Mouse (Mus musculus): ENCODE measurements at regions not wholly inside any gene's neighbourhood (a gene's known extent, or its start where the extent isn't known, plus 50 kb on each side); places are given as distances from the start of the nearest gene placed in this dataset.

DNA sequence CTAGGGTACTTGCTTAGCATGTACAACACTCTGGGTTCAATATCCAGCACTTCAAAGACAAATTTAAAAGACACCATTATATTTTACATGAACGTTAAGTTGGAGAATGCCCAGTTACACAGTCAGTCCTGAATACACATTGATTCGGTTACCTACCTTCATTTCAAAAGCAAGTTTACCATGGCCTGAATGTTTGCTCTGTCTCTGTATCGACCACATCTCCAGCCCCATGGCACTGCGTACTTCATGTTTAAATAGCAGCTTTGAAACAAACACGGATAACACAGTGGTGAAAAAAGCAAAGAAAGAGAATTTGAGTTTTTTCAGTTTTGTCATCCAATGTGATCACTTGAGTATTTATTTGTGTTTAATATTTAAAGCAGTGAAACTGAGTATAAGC is 254.1 kb upstream of the Plxna2 start:
- H3K4me1 ChIP-seq (replicated peaks; ENCODE audit: low read depth, low read length): no peaks in the 10 kb centered on the region
- no peak overlapping the region for H3K4me3 ChIP-seq (replicated peaks; ENCODE audit: low read length)
- no peak for TF ChIP-seq NANOG (IDR thresholded peaks at IDR 0.05; ENCODE audit: borderline replicate concordance, low read length)
- no peak for TF ChIP-seq POU5F1 (IDR thresholded peaks at IDR 0.05; ENCODE audit: borderline replicate concordance, low read length)
- TF ChIP-seq CTCF (conservative IDR thresholded peaks at IDR 0.05; ENCODE audit: low read length): no peak
- H3K36me3 ChIP-seq (ENCODE audit: insufficient read depth, low read length): no peaks in the 10 kb centered on the region
- no peaks in the 10 kb centered on the region for H3K9me3 ChIP-seq (ENCODE audit: low read length)
- H3K27me3 ChIP-seq (ENCODE audit: insufficient read depth, low read length): no peaks in the 10 kb centered on the region

DNA sequence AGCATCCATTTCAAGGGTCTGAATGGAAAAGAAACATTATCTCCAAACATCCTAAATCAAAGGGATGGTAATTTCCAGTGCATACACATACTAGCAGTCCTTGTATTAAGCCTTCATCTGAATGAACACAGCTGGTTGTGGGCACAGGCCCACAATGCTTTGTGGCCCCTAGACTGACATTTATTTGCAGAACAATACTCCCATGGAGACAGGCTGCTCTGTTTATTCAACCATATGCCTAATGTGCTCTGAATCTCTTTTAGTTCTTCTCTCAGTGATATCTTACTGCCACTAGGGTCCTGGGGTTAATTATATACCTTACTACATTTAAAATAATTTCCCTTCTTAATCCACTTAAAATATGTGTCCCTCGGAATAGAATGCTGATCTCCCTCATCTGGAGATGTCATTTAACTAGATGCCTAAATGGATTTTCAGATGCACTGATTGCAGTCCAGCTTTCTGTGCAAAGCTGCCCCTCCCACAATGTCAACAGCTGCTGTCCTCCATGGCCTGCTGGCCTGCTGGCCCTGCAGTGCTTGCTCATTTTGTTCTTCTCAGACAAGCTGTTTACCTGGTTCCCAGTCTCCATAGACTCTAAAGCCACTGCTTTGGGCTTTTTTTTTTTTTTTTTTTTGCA is 254.8 kb upstream of the Plxna2 start:
- Histone ChIP-seq H3K27me3 (ENCODE audit: insufficient read depth, low read length) (no peaks in the 10 kb centered on the region), H3K4me1 (replicated peaks; ENCODE audit: low read depth, low read length) (no peaks in the 10 kb centered on the region), H3K36me3 (ENCODE audit: insufficient read depth, low read length) (no peaks in the 10 kb centered on the region), H3K4me3 (replicated peaks; ENCODE audit: low read length) (no peak overlapping the region), H3K9me3 (ENCODE audit: low read length) (no peaks in the 10 kb centered on the region)
- TF ChIP-seq POU5F1 (IDR thresholded peaks at IDR 0.05; ENCODE audit: borderline replicate concordance, low read length): no peak
- TF ChIP-seq NANOG (IDR thresholded peaks at IDR 0.05; ENCODE audit: borderline replicate concordance, low read length): no peak
- no peak for TF ChIP-seq CTCF (conservative IDR thresholded peaks at IDR 0.05; ENCODE audit: low read length)

DNA sequence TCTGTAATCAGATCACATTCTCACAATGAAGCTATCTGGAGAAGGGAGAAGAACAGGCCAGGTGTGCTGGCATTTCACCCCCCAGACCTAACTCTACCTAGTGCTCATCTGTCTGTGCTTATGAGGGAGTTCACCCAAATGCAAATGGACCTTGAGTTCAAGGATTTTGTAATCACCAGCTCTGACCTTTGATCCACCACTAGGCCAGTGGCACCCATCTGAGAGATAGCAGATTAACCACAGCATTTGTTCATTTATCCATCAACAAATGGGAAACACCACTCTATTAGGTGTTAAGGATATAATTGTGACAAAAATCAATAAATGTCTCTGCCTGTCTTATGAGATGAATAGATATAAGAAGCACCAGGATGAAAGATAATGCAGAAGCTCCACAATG is 255.7 kb upstream of the Plxna2 start:
- TF ChIP-seq NANOG (IDR thresholded peaks at IDR 0.05; ENCODE audit: borderline replicate concordance, low read length): no peak
- no peak for TF ChIP-seq POU5F1 (IDR thresholded peaks at IDR 0.05; ENCODE audit: borderline replicate concordance, low read length)
- no peak for TF ChIP-seq CTCF (conservative IDR thresholded peaks at IDR 0.05; ENCODE audit: low read length)
- H3K4me1 ChIP-seq (replicated peaks; ENCODE audit: low read depth, low read length): no peaks in the 10 kb centered on the region
- H3K27me3 ChIP-seq (ENCODE audit: insufficient read depth, low read length): no peaks in the 10 kb centered on the region
- no peaks in the 10 kb centered on the region for H3K36me3 ChIP-seq (ENCODE audit: insufficient read depth, low read length)
- no peak overlapping the region for H3K4me3 ChIP-seq (replicated peaks; ENCODE audit: low read length)
- no peaks in the 10 kb centered on the region for H3K9me3 ChIP-seq (ENCODE audit: low read length)

DNA sequence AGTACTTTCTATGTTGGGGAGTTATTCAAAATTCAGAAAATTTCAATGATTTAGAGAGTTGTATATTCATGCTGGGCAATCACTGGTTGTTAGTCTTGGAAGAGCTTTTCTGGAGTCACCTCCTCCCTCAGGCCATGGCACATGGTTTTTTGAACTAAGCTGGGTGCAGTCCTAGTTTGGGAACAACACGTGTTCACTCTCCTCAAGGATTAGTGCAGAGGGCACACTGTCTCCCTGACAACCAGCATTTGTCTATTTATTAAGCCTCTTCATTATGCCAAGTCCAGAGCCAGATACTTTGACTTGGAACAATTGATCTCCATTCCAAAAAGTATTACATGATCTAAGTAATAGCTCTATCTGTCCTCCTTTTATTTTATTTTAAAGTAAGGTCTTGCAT is 256.7 kb upstream of the Plxna2 start:
- TF ChIP-seq CTCF (conservative IDR thresholded peaks at IDR 0.05; ENCODE audit: low read length): no peak
- TF ChIP-seq POU5F1 (IDR thresholded peaks at IDR 0.05; ENCODE audit: borderline replicate concordance, low read length): no peak
- no peak for TF ChIP-seq NANOG (IDR thresholded peaks at IDR 0.05; ENCODE audit: borderline replicate concordance, low read length)
- Histone ChIP-seq H3K27me3 (ENCODE audit: insufficient read depth, low read length) (no peaks in the 10 kb centered on the region), H3K4me3 (replicated peaks; ENCODE audit: low read length) (no peak overlapping the region), H3K9me3 (ENCODE audit: low read length) (no peaks in the 10 kb centered on the region), H3K4me1 (replicated peaks; ENCODE audit: low read depth, low read length) (no peaks in the 10 kb centered on the region), H3K36me3 (ENCODE audit: insufficient read depth, low read length) (no peaks in the 10 kb centered on the region)

DNA sequence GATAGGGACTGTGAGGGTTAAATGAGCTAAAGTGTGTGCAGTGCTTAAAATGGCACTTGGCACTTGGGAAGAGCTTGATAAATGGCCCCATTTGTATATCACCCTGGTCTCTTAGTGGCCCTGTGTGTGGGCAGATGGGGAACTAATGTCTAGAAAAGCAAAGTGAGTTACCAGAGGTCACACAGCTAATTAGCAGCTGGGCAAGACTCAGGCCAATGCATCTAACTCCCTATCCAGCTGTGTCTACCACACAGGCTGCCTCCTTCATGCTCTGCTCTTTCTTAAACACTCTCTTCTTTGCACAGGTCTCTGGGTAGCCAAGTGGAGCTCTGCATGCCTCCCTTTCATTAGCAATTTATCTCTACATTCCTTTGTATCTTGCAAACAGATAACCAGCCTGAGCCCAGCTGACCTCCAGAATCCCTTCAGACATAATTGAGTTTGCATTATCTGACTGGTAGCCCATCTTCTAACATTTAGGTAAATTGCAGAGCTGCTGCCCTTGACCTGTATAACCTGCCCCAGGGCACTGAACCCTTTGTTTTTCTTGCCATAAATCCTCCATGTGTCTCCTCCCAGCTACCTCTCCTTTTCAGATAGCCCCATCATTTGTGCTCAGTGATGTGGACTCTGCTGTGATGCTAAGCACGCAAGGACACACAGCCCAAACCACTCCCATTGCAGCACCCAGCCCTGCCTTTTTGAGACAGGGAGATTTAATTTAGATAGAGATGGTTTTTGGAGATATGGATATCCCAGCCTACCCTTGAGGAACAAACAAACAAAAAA is 263.5 kb upstream of the Plxna2 start:
- no peaks in the 10 kb centered on the region for H3K9me3 ChIP-seq (ENCODE audit: low read length)
- H3K4me1 ChIP-seq (replicated peaks; ENCODE audit: low read depth, low read length): no peaks in the 10 kb centered on the region
- TF ChIP-seq CTCF (conservative IDR thresholded peaks at IDR 0.05; ENCODE audit: low read length): no peak
- TF ChIP-seq NANOG (IDR thresholded peaks at IDR 0.05; ENCODE audit: borderline replicate concordance, low read length): no peak
- TF ChIP-seq POU5F1 (IDR thresholded peaks at IDR 0.05; ENCODE audit: borderline replicate concordance, low read length): no peak
- no peaks in the 10 kb centered on the region for H3K27me3 ChIP-seq (ENCODE audit: insufficient read depth, low read length)
- H3K4me3 ChIP-seq (replicated peaks; ENCODE audit: low read length): no peak overlapping the region
- H3K36me3 ChIP-seq (ENCODE audit: insufficient read depth, low read length): no peaks in the 10 kb centered on the region

DNA sequence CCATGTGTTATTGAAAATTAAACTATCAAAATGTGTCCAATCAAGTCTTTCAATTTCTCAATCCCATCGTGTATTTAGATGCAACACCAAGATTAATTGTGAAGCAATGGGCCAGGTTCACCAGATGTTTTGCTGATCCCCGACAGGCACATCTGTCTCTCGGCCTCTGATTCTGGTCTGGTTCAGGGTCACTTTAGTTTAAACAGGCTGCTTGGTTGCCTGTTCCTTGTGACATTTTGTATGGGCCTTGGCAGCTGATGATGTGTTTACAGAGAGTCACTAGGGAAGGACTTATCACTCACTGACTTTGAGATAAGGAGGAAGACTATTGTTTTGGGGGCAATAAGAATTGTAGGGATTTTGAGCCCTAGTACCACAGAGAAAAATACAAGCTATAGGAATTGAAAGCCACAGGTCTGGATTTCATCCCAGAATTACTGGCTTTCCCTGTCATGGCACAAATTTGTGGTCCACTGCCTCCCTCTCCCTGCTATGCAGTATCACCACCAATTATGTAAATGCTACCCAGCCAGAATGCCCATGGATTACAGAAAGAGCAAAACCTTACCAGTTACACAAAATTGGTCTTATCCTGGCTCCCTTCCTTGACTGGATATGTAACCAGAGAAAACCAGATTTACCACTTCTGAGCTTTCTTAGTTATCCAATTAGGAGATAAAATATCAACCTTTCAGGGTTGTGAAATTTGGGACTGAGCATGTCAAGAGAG is 272.5 kb upstream of the Plxna2 start:
- no peak overlapping the region for H3K4me3 ChIP-seq (replicated peaks; ENCODE audit: low read length)
- no peaks in the 10 kb centered on the region for H3K27me3 ChIP-seq (ENCODE audit: insufficient read depth, low read length)
- H3K36me3 ChIP-seq (ENCODE audit: insufficient read depth, low read length): no peaks in the 10 kb centered on the region
- no peaks in the 10 kb centered on the region for H3K9me3 ChIP-seq (ENCODE audit: low read length)
- H3K4me1 ChIP-seq (replicated peaks; ENCODE audit: low read depth, low read length): no peaks in the 10 kb centered on the region
- TF ChIP-seq POU5F1 (IDR thresholded peaks at IDR 0.05; ENCODE audit: borderline replicate concordance, low read length): no peak
- no peak for TF ChIP-seq CTCF (conservative IDR thresholded peaks at IDR 0.05; ENCODE audit: low read length)
- no peak for TF ChIP-seq NANOG (IDR thresholded peaks at IDR 0.05; ENCODE audit: borderline replicate concordance, low read length)

DNA sequence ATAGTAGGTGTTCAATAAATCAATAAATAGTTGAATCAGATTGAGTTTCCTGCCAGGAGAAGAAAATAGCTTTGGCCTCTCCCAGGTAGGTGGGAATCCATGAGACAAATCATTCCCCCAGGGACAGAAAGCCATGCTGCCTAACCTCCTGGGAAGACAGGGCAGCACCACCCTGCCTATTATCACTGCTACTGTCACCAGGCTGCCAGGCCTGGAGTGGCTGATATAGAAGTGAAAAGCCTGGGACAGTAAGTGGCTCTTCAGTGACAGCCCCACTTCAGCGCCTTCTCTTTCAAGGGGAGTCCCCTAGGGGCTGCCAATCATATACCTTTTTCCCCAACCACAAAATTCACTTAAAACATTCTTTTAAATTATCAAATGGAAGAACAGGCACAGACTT is 275.4 kb upstream of the Plxna2 start:
- Histone ChIP-seq H3K27me3 (ENCODE audit: insufficient read depth, low read length) (no peaks in the 10 kb centered on the region), H3K9me3 (ENCODE audit: low read length) (no peaks in the 10 kb centered on the region), H3K36me3 (ENCODE audit: insufficient read depth, low read length) (no peaks in the 10 kb centered on the region), H3K4me3 (replicated peaks; ENCODE audit: low read length) (no peak overlapping the region), H3K4me1 (replicated peaks; ENCODE audit: low read depth, low read length) (no peaks in the 10 kb centered on the region)
- TF ChIP-seq NANOG (IDR thresholded peaks at IDR 0.05; ENCODE audit: borderline replicate concordance, low read length) (no peak), CTCF (conservative IDR thresholded peaks at IDR 0.05; ENCODE audit: low read length) (no peak), POU5F1 (IDR thresholded peaks at IDR 0.05; ENCODE audit: borderline replicate concordance, low read length) (no peak)

DNA sequence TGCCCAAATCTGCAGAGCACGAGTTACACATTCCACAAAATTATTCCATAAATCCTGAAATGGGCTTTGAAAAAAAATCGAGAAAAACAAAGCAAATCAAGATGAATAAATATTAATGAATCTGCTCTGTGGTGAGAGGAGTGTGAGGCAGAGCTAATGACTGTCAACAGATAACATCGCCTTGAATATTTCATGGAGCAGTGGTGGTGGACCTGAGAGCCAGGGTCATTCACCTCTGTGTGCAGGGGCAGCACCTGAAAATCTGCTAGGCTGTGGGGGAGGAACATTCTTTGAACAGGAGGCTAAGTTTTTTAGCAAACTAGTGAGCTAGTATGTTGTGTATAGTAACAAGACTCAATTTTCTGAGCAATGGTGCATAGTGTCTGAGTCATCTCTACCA is 276.3 kb upstream of the Plxna2 start:
- no peak overlapping the region for H3K4me3 ChIP-seq (replicated peaks; ENCODE audit: low read length)
- no peaks in the 10 kb centered on the region for H3K27me3 ChIP-seq (ENCODE audit: insufficient read depth, low read length)
- no peaks in the 10 kb centered on the region for H3K36me3 ChIP-seq (ENCODE audit: insufficient read depth, low read length)
- TF ChIP-seq NANOG (IDR thresholded peaks at IDR 0.05; ENCODE audit: borderline replicate concordance, low read length) (no peak), CTCF (conservative IDR thresholded peaks at IDR 0.05; ENCODE audit: low read length) (no peak), POU5F1 (IDR thresholded peaks at IDR 0.05; ENCODE audit: borderline replicate concordance, low read length) (no peak)
- H3K4me1 ChIP-seq (replicated peaks; ENCODE audit: low read depth, low read length): no peaks in the 10 kb centered on the region
- no peaks in the 10 kb centered on the region for H3K9me3 ChIP-seq (ENCODE audit: low read length)

Measured in E14TG2a.4 (cell line).